Mouse (Mus musculus): ENCODE data around the gene Acss1. TPM values are rescaled to one million over a fixed set of nuclear protein-coding genes. Genes with fewer than 3 reads are reported as not detected.

The Acss1 gene
- polyA plus RNA-seq, 1 experiment = 0.47 TPM

DNA sequence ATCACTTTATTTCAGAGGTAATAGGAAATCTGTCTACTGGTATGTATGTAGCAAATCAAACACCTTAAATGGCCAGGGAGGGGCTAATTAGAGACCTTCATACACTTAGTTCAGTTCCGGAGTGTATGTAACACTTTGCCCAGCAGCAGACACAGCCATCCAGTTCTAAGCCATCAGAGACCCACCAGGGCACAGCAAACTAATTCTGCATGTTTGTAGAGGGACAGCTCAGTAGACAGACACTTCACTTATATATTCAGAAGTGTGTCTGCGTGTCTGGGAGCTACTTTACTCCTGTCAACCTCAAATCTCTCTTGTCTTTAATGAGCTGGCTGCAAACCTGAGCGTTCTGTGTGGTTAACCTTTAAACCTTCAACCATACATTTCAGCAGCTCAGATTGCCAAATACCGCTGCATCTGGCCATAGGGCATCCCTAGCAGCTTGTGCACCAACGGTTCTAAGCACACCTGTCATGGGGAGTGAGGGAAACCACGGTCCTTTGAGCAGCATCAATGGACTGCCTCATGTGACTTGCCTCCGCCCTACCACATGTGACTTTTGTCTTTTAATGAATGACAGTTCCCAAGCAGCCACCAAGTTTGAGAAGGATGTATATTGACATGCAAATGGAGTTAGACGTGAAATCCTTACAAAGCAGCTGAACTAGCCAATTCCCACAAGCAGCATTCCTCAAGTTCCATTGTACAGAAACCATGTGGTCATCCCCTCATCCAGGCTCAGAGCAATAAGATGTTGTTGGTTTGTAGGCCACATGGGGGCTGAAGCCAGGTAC is 11.1 kb downstream of the Acss1 start:
- no peak for TF ChIP-seq CTCF (IDR thresholded peaks at IDR 0.05; ENCODE audit: borderline replicate concordance, insufficient read depth, low read length)
- TF ChIP-seq POLR2A (IDR thresholded peaks at IDR 0.05; ENCODE audit: low read depth, low read length) = no peak
- no peak overlapping the region for H3K27ac ChIP-seq (ENCODE audit: insufficient read depth, low read length)
- no peak overlapping the region for H3K4me3 ChIP-seq (ENCODE audit: insufficient read depth, low read length)
- no peaks in the 10 kb centered on the region for H3K4me1 ChIP-seq (ENCODE audit: control insufficient read depth, insufficient read depth, low read length)

DNA sequence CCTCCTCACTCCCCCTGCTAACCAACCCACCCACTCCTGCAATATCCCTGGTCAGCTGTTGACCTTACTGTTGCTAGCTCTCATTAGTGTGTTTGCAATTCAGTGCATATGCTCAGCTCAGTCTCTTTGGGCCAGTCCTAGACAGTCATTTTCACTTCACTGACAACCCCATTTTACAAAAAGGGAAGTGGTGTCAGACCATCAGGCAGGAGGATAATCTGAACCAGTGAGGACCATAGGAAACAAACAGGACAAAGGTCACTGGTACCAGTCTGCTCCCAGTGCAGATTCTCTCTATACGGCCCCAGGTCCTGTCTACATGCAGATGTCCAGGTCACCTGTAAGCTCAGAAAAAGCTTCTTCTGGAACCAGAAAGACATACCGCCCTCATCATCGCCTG is 12.2 kb downstream of the Acss1 start:
- no peak for TF ChIP-seq CTCF (IDR thresholded peaks at IDR 0.05; ENCODE audit: borderline replicate concordance, insufficient read depth, low read length)
- TF ChIP-seq POLR2A (IDR thresholded peaks at IDR 0.05; ENCODE audit: low read depth, low read length) = no peak

DNA sequence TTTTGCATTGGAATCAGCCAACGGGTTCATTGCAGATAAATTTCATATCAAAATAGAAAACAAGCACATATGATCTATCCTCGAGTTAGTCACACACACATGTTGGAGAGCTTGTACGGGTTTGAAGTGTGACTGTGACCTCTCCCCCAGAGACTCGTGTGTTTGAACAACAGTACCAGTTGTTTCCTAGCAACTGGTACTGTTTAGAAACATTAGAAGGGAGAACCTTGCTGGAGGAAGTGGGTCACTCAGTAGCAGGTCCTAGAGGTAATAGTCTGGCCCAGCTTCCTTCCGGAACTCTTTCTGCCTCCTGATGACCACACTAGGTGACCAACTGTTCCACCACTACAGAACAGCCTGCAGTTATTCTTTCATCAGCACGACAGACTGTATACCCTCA is 13.0 kb downstream of the Acss1 start:
- no peaks in the 10 kb centered on the region for H3K4me1 ChIP-seq (ENCODE audit: control insufficient read depth, insufficient read depth, low read length)
- TF ChIP-seq CTCF (IDR thresholded peaks at IDR 0.05; ENCODE audit: borderline replicate concordance, insufficient read depth, low read length) (no peak), POLR2A (IDR thresholded peaks at IDR 0.05; ENCODE audit: low read depth, low read length) (no peak)
- no peak overlapping the region for H3K4me3 ChIP-seq (ENCODE audit: insufficient read depth, low read length)
- H3K27ac ChIP-seq (ENCODE audit: insufficient read depth, low read length) = no peak overlapping the region

More for the DNA sequence above, 12.2 kb downstream of the Acss1 start:
- no peak overlapping the region for H3K4me3 ChIP-seq (ENCODE audit: insufficient read depth, low read length)
- no peaks in the 10 kb centered on the region for H3K4me1 ChIP-seq (ENCODE audit: control insufficient read depth, insufficient read depth, low read length)
- no peak overlapping the region for H3K27ac ChIP-seq (ENCODE audit: insufficient read depth, low read length)

DNA sequence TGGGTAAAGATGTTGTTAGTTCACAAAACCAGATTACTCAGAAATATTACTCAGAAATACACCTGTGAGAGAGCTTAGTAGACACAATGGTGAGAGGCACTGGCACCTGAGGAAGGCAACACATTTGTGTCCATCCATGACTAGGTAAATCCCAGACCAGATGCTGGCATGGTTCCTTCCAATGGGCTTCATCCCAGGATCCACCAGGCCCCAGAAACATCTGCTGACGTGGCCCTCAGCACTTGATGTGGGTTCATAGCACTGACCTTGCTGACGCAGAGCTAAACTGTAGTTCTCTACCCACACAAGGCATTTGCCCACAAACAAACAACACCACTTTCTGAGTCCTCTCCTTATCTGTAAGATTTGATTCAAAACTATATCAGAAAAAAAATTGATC is 13.5 kb downstream of the Acss1 start:
- Histone ChIP-seq H3K27ac (ENCODE audit: insufficient read depth, low read length) (no peak overlapping the region), H3K4me3 (ENCODE audit: insufficient read depth, low read length) (no peak overlapping the region), H3K4me1 (ENCODE audit: control insufficient read depth, insufficient read depth, low read length) (no peaks in the 10 kb centered on the region)
- TF ChIP-seq POLR2A (IDR thresholded peaks at IDR 0.05; ENCODE audit: low read depth, low read length) (no peak), CTCF (IDR thresholded peaks at IDR 0.05; ENCODE audit: borderline replicate concordance, insufficient read depth, low read length) (no peak)

DNA sequence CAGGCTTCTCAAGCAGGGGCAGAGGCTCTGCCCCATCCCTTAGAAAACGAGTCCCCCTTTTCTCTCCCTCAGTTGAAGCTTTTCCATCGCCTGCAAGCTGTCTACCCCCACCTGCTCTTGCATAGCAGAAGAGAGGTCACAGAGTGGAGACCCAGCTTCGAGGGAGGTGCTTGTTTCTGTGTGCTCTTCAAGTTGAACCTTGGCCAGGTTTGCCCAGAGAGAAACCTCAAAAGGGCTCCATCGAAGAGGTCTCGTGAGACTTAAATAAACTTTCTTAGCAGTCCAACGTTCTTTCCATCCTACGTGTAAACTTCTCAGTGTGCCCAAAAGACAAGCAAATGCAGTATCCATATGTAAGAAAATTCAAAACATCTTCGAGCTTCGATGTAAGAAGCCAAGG is 16.9 kb downstream of the Acss1 start:
- TF ChIP-seq CTCF (IDR thresholded peaks at IDR 0.05; ENCODE audit: borderline replicate concordance, insufficient read depth, low read length) (no peak), POLR2A (IDR thresholded peaks at IDR 0.05; ENCODE audit: low read depth, low read length) (no peak)
- Histone ChIP-seq H3K4me1 (ENCODE audit: control insufficient read depth, insufficient read depth, low read length) (no peaks in the 10 kb centered on the region), H3K27ac (ENCODE audit: insufficient read depth, low read length) (no peak overlapping the region), H3K4me3 (ENCODE audit: insufficient read depth, low read length) (no peak overlapping the region)

DNA sequence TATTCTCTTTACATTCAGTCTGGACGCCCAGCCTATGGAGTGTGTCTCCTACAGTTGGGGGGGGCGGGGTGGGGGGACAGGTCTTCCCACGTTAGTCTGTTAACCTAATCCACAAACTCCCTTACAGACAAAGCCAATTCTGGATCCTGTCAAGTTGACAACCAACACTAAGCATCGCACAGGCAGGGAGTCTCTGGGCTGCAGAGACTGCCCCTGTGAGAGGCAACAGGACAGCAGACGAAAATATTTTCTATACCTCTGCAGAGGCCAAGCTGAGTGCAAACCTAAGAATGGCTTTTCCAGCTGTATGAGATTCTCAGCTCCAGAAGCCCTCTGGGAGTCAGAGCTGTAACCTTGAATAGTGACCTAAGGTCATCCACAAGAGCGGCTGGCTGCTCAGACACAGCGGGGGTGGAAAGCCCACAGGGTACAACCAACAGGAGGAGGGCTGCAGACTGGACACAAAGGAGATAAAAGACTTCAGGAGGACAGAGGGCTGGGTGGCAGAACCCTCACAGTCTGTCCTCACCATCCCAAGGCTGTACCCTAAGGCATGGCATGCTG is 17.7 kb downstream of the Acss1 start:
- no peak overlapping the region for H3K27ac ChIP-seq (ENCODE audit: insufficient read depth, low read length)
- no peaks in the 10 kb centered on the region for H3K4me1 ChIP-seq (ENCODE audit: control insufficient read depth, insufficient read depth, low read length)
- no peak overlapping the region for H3K4me3 ChIP-seq (ENCODE audit: insufficient read depth, low read length)
- TF ChIP-seq CTCF (IDR thresholded peaks at IDR 0.05; ENCODE audit: borderline replicate concordance, insufficient read depth, low read length) (no peak), POLR2A (IDR thresholded peaks at IDR 0.05; ENCODE audit: low read depth, low read length) (no peak)

DNA sequence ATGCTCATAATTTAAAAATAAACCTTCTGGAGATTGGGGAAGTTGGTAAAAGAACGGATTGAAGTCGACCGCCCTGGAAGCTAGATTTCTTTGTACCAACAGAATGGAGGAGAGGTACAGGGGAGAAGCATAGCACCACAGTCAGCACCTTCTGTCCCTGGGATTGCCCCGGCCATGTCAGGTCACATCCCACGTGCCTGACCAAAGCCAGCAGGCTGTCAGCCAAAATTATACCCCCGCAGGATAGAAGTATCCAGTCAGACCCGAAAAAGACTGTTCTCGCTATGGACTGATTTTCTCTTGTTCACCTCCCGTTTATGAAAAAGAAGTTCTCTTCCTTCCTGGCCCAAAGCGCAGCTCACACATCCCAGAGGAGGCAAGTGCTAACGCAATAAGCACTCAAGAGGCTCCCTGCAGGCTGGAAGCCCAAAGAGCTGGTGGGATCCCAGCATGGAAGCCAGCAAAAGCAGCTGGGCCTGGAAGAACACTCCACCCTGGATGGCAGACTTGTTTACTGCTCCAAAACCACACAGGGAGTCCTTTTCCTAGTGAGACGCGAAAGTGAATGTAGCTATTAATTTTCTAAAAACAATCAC is 19.9 kb downstream of the Acss1 start:
- H3K4me1 ChIP-seq (ENCODE audit: control insufficient read depth, insufficient read depth, low read length) = no peaks in the 10 kb centered on the region
- TF ChIP-seq CTCF (IDR thresholded peaks at IDR 0.05; ENCODE audit: borderline replicate concordance, insufficient read depth, low read length) = no peak
- no peak overlapping the region for H3K4me3 ChIP-seq (ENCODE audit: insufficient read depth, low read length)
- no peak overlapping the region for H3K27ac ChIP-seq (ENCODE audit: insufficient read depth, low read length)

DNA sequence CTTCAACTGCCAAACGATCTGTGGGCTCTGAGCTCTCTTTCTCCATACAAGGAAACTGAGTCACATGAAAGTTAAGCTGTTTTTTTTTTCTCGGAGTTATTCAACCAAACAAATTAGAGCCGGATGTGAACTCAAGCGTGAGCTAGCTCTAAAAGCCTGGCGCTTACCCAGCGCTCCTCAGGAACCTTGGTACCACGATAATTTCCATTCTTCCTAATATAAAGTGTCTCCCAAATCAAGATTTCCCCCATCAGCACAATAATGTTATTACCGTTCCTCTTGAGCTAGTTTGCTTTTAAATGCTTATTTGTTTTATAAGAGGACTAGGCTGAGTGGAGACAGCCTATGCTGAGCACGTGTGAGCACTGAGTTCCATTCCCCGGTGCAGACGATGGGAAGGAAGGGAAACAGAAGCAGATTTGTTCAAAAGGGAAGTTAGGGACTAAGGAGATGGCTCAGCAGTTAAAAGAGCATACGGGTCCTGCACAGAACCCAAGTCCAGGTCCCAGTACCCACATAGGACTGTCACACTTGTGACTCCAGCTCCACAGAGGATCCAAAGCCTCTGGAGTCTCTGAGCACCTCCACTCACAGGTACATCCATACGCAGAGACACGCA is 20.5 kb downstream of the Acss1 start:
- no peaks in the 10 kb centered on the region for H3K4me1 ChIP-seq (ENCODE audit: control insufficient read depth, insufficient read depth, low read length)
- TF ChIP-seq CTCF (IDR thresholded peaks at IDR 0.05; ENCODE audit: borderline replicate concordance, insufficient read depth, low read length) (no peak), POLR2A (IDR thresholded peaks at IDR 0.05; ENCODE audit: low read depth, low read length) (no peak)
- no peak overlapping the region for H3K27ac ChIP-seq (ENCODE audit: insufficient read depth, low read length)
- H3K4me3 ChIP-seq (ENCODE audit: insufficient read depth, low read length) = no peak overlapping the region

DNA sequence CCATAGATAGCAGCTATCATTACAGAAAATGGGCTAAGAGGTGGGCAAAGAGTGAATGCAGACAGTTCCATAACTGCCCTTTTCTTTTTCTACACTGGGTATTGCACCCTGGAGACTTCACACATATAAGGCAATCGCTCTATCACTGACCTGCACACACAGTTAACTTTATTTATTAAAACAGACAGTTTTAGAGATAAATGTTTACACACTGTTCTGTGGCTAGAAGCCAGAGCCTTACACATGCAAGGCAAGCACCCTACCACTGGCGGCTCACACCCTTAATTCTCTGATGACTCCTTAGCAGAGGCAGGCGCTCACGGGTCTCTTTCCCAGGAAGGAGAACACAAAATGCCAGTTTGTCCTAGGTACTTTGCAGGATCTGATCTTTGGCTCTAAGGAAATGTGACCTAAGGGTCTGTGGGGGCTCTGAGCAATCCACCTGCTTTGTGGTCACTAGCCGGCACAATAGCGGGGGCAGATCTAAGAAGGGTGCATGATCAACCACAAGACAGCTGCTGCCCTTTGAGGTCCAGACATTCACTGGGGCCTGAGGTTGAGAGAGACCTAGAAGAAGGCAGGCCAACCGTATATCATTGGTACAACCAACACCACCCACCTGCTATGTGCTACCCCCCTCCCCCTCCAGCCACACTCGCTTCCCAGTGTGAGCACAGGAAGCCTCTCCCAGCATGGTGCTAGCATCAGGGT is 21.7 kb downstream of the Acss1 start:
- Histone ChIP-seq H3K27ac (ENCODE audit: insufficient read depth, low read length) (no peak overlapping the region), H3K4me1 (ENCODE audit: control insufficient read depth, insufficient read depth, low read length) (no peaks in the 10 kb centered on the region), H3K4me3 (ENCODE audit: insufficient read depth, low read length) (no peak overlapping the region)
- TF ChIP-seq CTCF (IDR thresholded peaks at IDR 0.05; ENCODE audit: borderline replicate concordance, insufficient read depth, low read length) = no peak
- no peak for TF ChIP-seq POLR2A (IDR thresholded peaks at IDR 0.05; ENCODE audit: low read depth, low read length)

Data from embryonic fibroblast, embryonic 13.5 days (primary cell).